Mouse (Mus musculus): ENCODE results near the gene Abi2.
A peak's percentile ranks its signal among the peaks of the same experiment; 100 is the strongest.

Abi2 gene

GRCm38 (mm10) chr1:60490510-60490909, 81.1 kb downstream of the Abi2 start:
- DNase-seq: peak; percentile 81

GRCm38 (mm10) chr1:60492404-60492803, 83.0 kb downstream of the Abi2 start:
- DNase-seq: no peak

GRCm38 (mm10) chr1:60493421-60493820, 84.0 kb downstream of the Abi2 start:
- DNase-seq: no peak

- no peak for DNase-seq
Observed at GRCm38 (mm10) chr1:60503456-60503855, 94.0 kb downstream of the Abi2 start.

- DNase-seq: no peak
Observed at GRCm38 (mm10) chr1:60510584-60510983, 101.2 kb downstream of the Abi2 start.

GRCm38 (mm10) chr1:60530107-60530506, 120.7 kb downstream of the Abi2 start:
- no peak for DNase-seq

- no peak for DNase-seq
Observed at GRCm38 (mm10) chr1:60530636-60531035, 121.2 kb downstream of the Abi2 start.

All from cerebellum, adult 11-12 months (tissue).